Mouse (Mus musculus) 3T3-L1 (cell line): ENCODE measurements around the gene Lrp6.

Source experiments
- DNase-seq: peaks from one replicate; pipeline ENCODE4 v3.0.0-alpha.2; 2015; ENCODE audit warnings: low read depth, low spot score

Lrp6 gene

DNA sequence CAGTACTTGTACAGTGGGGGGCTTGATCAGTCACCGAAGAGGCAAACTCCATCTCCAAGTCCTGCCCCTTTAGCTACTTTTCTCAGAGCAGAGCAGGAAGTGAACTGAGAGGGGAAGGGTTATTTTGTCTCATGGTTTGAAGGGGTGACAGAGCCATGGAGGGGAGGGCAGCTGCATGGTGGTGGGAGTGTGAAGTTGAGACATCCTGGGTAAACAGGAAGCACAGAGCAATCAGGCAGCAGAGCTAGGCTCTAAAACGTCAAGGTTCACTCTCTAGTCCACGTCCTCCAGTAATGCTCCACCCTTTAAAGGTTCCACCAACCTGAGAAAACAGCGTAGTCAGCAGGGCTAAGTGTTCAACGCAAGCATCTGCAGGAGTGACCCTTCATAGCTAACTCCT is 129.8 kb downstream of the Lrp6 start:
- no peak for DNase-seq

DNA sequence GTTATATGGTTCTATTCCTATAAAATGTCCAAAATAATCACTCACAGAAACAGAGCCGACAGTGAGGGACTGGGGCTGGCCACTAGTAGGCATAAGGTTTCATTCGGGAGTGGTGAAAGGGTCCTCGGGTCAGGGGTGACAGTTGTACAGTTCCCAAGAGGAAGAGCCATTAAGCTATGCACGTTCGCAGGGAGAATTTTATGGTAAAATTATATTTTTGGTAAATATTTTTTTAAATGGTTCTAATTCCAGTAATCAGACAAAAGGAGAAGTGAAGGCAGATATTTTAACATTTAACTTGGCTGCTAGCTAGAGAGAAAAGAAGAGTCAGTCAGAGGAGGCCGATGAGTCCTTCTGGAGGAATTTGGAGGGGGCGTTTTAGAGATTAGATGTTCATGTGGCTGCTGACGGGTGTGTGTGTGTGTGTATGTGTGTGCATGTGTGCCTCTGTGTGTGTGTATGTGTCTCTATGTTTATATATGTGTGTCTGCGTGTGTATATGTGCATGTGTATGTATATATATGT is 131.8 kb downstream of the Lrp6 start:
- DNase-seq: peak; percentile 63

DNA sequence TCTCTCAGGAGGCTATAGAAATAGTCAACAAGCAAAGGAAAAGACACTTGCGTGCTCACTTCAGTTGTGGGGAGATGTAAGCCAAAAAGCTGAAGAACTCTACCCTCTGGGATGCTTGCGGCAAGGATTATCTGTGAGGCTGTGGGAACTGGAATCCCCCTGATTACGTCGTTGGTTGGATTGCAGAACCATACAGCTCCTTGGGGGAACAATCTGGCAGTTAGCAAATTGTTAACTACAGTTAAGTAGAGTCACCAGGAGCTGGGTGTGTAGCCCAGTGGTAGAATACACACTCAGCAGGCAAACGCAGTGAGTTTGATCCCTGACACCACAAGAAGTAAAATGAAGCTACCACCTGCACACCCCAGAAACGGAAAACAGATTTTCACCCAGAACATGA is 132.7 kb downstream of the Lrp6 start:
- DNase-seq: no peak

GRCm38 (mm10) chr6:134433281-134433680 is 133.5 kb downstream of the Lrp6 start:
- no peak for DNase-seq

DNA sequence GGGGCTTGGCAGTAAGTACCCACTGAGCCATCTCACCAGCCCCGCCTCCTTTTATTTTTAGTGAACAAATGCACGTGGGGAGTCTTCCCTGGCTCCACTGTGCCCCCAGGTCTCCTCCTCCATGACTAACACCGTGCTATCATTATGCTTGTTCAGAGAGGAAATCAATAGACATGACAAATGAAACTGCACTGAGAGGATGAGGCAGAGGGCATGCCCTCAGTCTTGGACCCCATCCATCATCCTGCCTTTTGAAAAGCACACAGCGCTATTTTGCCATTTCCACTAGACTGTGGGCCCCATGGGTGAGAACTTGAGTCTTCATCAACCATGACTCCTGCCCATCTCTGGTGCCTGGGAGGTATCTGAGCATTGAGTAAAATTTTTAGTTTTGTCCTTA is 135.2 kb downstream of the Lrp6 start:
- DNase-seq: no peak

- DNase-seq: no peak
These were observed 136.5 kb downstream of the Lrp6 start for GRCm38 (mm10) chr6:134430161-134430799.

DNA sequence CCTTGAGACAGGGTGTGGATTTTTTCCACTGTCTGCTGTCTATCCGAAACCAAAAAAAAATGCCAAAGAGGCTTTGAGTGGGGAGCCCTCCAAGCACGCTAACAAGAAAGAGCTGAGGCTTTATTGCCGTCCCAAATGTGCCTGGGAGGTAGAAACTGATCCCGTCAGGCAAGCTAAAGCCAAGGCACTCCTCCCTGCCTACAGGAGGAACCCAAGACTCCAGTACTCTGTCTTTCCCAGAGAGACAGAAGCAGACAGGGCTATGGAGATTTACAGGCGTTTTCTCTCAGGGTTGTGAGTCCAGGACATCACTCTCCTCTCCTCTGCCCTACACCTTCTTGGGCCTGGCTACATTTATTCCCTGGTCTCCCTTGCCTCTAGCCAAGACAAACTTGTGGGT is 138.3 kb downstream of the Lrp6 start:
- DNase-seq: no peak

DNA sequence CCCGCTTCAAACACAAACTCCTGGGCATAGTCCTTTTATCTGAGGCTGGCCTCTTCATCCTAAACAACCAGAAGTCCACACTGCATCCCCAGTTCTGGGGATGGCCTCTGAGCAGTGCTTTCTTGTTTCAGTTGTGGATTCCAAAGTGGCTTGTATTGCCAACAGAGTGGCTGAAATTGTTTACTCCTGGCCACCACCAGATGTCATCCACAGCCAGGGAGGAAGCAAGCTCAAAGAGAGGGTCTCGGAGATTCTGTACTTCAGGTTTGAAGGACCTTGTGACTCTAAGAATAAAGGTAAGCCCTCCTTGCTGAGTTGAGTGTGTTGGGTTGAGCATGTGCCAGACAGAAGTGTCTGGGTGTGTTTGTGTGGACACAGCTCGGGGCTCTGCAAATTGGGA is 139.6 kb downstream of the Lrp6 start:
- peak; percentile 45 for DNase-seq

DNA sequence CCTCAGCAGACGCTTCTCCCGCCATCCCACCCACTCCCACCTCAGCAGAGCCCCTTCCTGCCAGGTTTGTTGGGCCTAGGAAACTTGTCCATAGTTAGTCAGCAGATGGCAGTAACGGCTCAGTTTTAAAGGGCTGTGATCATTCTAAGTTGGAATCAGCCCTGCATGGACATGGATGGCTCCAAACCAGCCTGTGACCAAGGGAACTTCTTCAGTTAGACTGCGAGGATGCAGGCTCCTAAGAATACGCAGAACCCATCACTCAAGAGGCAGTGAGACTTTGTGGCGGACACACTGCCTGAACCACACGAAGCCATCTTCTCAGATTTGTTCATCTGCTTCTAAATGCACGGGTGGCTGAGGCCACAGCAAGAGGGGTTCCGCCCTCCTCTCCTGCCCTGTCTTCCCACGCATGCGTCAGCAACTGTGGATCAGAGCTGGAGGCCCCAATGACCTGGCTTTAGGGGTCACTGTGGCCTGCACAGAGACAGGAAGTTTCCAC is 141.5 kb downstream of the Lrp6 start:
- DNase-seq: peak; percentile 91

DNA sequence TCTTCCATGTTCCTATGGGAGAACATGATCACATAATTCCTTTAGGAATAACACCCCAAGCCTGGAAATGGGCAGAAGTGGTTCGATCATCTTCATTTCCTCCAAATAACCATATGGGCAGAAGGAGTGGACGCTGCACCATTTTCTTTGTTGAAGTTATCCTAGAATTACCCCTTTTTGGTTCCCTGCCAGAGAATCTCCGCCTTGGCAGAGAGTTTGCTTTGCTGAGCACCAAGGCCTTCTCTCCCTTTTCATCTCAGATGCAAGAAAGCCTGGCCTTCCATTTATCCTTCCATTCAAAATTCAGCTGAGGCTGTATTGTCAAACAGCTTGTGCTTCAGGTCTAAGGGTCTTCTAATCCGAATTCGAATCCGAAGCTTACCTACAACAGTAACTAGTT is 144.8 kb downstream of the Lrp6 start:
- DNase-seq: no peak

- no peak for DNase-seq
These were observed 146.4 kb downstream of the Lrp6 start for GRCm38 (mm10) chr6:134420375-134420774.

DNA sequence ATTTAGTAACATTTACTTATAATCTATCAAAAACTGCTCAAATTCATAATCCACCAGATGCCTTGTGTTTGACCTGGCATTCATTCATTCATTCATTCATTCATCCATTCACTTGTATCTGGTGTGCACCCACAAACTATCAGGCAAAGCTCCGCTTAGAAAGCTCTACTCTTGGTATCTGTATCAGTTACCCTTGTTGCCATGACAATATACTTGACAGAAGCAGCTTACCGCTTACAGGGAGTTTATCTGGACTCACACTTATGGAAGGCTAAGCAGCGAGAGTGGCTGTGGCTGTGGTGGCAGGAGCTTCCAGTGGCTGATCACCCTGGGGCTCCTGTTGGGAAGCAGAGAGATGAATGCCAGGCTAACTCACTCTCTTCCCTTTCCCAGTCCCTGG is 148.9 kb downstream of the Lrp6 start:
- no peak for DNase-seq

GRCm38 (mm10) chr6:134416556-134417105 is 150.1 kb downstream of the Lrp6 start:
- no peak for DNase-seq

- DNase-seq: no peak
These were observed 152.3 kb downstream of the Lrp6 start for GRCm38 (mm10) chr6:134414532-134414883.

DNA sequence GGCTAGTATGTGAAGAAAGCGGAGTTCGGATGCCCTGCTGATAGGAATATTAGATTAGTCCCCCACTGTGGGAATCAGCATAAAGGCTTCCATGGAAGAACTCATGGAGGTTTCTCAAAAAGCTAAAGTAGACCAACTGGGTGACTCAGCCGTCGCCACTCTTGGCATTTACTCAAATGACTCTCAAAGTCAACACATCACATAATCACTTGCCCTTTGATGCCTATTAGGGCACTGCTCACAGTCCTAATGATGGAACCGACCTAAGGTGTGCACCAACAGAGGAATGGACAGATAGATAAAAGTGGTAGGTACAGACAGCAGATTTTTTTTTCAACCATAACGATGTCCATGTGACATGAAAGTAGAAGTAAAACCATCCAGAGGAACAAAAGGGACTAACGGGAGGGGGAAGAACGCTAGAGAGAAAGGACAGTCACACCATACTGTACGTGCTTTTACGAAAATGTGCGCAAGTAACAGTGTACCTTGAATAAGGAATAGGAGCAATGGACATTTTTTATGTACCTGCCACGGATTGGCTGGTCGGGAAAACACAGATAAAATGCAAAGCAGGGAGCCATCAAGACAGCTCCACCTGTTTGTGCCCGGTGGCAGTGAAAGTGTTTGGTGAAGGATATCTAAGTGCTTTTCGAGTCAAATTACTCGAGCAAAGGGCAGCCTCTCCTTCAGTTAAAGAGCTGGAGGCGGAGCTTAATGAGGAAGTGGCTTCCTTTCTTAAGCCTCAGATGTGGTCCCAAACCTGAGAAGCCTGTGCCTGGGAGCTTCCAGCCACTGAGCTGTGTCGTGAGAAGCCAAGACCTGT is 152.8 kb downstream of the Lrp6 start:
- DNase-seq: no peak

DNA sequence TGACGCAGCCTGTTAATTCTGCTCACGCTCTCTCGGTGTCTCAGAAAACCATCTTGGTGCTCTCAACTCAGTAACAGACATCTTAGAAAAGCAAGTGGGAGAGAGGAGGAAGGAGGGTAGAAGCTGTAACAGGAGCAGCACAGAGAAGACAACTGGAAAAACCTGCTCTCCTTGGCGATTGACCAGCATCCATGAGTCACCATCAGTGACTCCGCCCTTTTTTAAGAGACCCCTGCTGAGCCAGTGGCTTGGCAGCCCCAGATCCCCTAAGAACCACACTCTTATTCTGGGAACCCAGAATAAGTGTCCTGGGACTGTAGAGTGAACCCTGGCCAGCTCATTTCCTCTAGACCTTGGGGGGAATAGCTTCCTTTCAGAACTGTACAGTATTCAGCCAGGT is 159.5 kb downstream of the Lrp6 start:
- DNase-seq: no peak

DNA sequence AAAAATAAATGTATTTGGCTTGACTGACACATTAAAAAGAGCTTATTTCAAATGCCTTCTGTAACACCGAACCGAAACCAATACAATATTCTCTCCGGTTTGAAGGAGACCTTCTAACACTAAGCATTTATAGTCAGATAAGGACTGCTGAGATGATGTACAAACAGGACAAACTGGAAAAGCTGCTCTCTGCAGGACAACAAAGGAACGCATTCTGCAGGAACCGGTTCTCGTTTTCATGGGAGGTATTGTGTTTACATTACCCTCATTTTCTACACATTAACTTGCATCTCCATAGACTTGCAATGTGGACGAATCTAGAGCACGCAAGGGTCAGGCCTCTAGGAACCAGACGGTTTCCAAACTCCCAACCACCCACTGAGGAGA is 163.1 kb downstream of the Lrp6 start:
- no peak for DNase-seq

- DNase-seq: peak; percentile 89
These were observed 163.7 kb downstream of the Lrp6 start for GRCm38 (mm10) chr6:134402914-134403683.
